Mouse (Mus musculus): ENCODE results near the gene Myo16. TPM values are rescaled to one million over a fixed set of nuclear protein-coding genes. Genes with fewer than 3 reads are reported as not detected.

The Myo16 gene
- polyA plus RNA-seq, 1 experiment = not detected

DNA sequence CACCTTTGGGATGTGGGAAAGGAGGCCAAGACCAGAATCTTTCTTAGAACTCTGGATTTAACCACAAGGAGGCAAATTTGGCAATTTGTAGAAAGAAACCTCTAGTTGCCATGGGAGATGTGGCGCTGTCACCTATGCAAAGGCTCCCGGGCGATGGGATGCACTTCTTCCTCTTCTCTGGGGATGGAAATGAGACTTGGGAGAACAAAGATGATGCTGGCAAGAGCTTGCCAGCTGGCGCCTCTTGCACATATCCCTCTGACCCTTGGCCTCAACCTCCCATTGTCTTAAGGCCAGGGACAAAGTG lies 681 bp downstream of the Myo16 start:
- no peaks in the 10 kb centered on the region for H3K4me1 ChIP-seq
- TF ChIP-seq FLI1 (IDR thresholded peaks at IDR 0.05; ENCODE audit: low read length) (no peak), GATA1 (IDR thresholded peaks at IDR 0.05; ENCODE audit: borderline replicate concordance, low read length) (no peak)
- no peak overlapping the region for H3K4me3 ChIP-seq (replicated peaks)
- peaks cover 22% of the 10 kb centered on the region for H3K27me3 ChIP-seq (replicated peaks)
- no peaks in the 10 kb centered on the region for H3K36me3 ChIP-seq (replicated peaks; ENCODE audit: low read length)
- peaks cover 11% of the 10 kb centered on the region for H3K9me3 ChIP-seq

- Histone ChIP-seq H3K4me3 (replicated peaks) (no peak overlapping the region), H3K9me3 (peaks cover 4% of the 10 kb centered on the region), H3K36me3 (replicated peaks; ENCODE audit: low read length) (no peaks in the 10 kb centered on the region), H3K4me1 (no peaks in the 10 kb centered on the region), H3K27me3 (replicated peaks) (peaks cover 22% of the 10 kb centered on the region)
- TF ChIP-seq FLI1 (IDR thresholded peaks at IDR 0.05; ENCODE audit: low read length) = no peak
- no peak for TF ChIP-seq GATA1 (IDR thresholded peaks at IDR 0.05; ENCODE audit: borderline replicate concordance, low read length)
Measured at GRCm38 (mm10) chr8:10155075-10155474, 1.4 kb downstream of the Myo16 start.

DNA sequence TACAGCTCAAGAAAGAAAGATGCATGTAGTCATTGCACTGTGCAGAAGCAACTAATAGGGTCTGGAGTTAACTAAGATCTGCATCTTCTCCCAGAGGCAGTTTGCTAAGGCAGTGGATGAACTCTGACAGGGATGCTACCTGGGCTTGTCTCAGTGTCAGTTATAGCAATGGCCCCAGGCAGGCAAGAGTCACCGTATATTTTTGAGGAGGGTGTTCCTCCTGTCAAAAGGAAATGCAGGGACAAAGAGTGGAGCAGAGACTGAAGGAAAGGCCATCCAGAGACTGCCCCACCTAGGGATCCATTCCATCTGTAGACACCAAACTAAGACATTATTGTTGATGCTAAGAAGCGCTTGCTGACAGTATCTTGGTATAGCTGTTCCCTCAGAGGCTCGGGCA lies 7.4 kb downstream of the Myo16 start:
- 0 out of 2 replicates have a peak, but pooled peaks cover 3% of the 10 kb centered on the region for H3K9me3 ChIP-seq
- H3K27me3 ChIP-seq (replicated peaks) = no peaks in the 10 kb centered on the region
- no peak overlapping the region for H3K4me3 ChIP-seq (replicated peaks)
- no peaks in the 10 kb centered on the region for H3K36me3 ChIP-seq (replicated peaks; ENCODE audit: low read length)
- TF ChIP-seq GATA1 (IDR thresholded peaks at IDR 0.05; ENCODE audit: borderline replicate concordance, low read length) (no peak), FLI1 (IDR thresholded peaks at IDR 0.05; ENCODE audit: low read length) (no peak)
- H3K4me1 ChIP-seq = no peaks in the 10 kb centered on the region

- Histone ChIP-seq H3K9me3 (no peaks in the 10 kb centered on the region), H3K27me3 (replicated peaks) (no peaks in the 10 kb centered on the region), H3K4me1 (no peaks in the 10 kb centered on the region), H3K36me3 (replicated peaks; ENCODE audit: low read length) (no peaks in the 10 kb centered on the region), H3K4me3 (replicated peaks) (no peak overlapping the region)
- TF ChIP-seq GATA1 (IDR thresholded peaks at IDR 0.05; ENCODE audit: borderline replicate concordance, low read length) (no peak), FLI1 (IDR thresholded peaks at IDR 0.05; ENCODE audit: low read length) (no peak)
Measured at GRCm38 (mm10) chr8:10164959-10165358, 11.2 kb downstream of the Myo16 start.

GRCm38 (mm10) chr8:10168326-10168725 lies 14.6 kb downstream of the Myo16 start:
- no peaks in the 10 kb centered on the region for H3K36me3 ChIP-seq (replicated peaks; ENCODE audit: low read length)
- no peaks in the 10 kb centered on the region for H3K9me3 ChIP-seq
- H3K27me3 ChIP-seq (replicated peaks) = no peaks in the 10 kb centered on the region
- no peak for TF ChIP-seq GATA1 (IDR thresholded peaks at IDR 0.05; ENCODE audit: borderline replicate concordance, low read length)
- TF ChIP-seq FLI1 (IDR thresholded peaks at IDR 0.05; ENCODE audit: low read length) = no peak
- no peak overlapping the region for H3K4me3 ChIP-seq (replicated peaks)
- no peaks in the 10 kb centered on the region for H3K4me1 ChIP-seq

GRCm38 (mm10) chr8:10169894-10170293 lies 16.2 kb downstream of the Myo16 start:
- no peaks in the 10 kb centered on the region for H3K36me3 ChIP-seq (replicated peaks; ENCODE audit: low read length)
- H3K4me3 ChIP-seq (replicated peaks) = no peak overlapping the region
- no peaks in the 10 kb centered on the region for H3K4me1 ChIP-seq
- TF ChIP-seq GATA1 (IDR thresholded peaks at IDR 0.05; ENCODE audit: borderline replicate concordance, low read length) = no peak
- TF ChIP-seq FLI1 (IDR thresholded peaks at IDR 0.05; ENCODE audit: low read length) = no peak
- H3K27me3 ChIP-seq (replicated peaks) = no peaks in the 10 kb centered on the region
- no peaks in the 10 kb centered on the region for H3K9me3 ChIP-seq

- H3K4me1 ChIP-seq = no peaks in the 10 kb centered on the region
- H3K36me3 ChIP-seq (replicated peaks; ENCODE audit: low read length) = no peaks in the 10 kb centered on the region
- no peaks in the 10 kb centered on the region for H3K27me3 ChIP-seq (replicated peaks)
- H3K9me3 ChIP-seq = no peaks in the 10 kb centered on the region
- TF ChIP-seq FLI1 (IDR thresholded peaks at IDR 0.05; ENCODE audit: low read length) (no peak), GATA1 (IDR thresholded peaks at IDR 0.05; ENCODE audit: borderline replicate concordance, low read length) (no peak)
- no peak overlapping the region for H3K4me3 ChIP-seq (replicated peaks)
Measured at GRCm38 (mm10) chr8:10171321-10171720, 17.6 kb downstream of the Myo16 start.

GRCm38 (mm10) chr8:10172278-10172677 lies 18.6 kb downstream of the Myo16 start:
- H3K4me3 ChIP-seq (replicated peaks) = no peak overlapping the region
- no peaks in the 10 kb centered on the region for H3K4me1 ChIP-seq
- H3K27me3 ChIP-seq (replicated peaks) = no peaks in the 10 kb centered on the region
- TF ChIP-seq FLI1 (IDR thresholded peaks at IDR 0.05; ENCODE audit: low read length) = no peak
- TF ChIP-seq GATA1 (IDR thresholded peaks at IDR 0.05; ENCODE audit: borderline replicate concordance, low read length) = no peak
- H3K9me3 ChIP-seq = no peaks in the 10 kb centered on the region
- no peaks in the 10 kb centered on the region for H3K36me3 ChIP-seq (replicated peaks; ENCODE audit: low read length)

DNA sequence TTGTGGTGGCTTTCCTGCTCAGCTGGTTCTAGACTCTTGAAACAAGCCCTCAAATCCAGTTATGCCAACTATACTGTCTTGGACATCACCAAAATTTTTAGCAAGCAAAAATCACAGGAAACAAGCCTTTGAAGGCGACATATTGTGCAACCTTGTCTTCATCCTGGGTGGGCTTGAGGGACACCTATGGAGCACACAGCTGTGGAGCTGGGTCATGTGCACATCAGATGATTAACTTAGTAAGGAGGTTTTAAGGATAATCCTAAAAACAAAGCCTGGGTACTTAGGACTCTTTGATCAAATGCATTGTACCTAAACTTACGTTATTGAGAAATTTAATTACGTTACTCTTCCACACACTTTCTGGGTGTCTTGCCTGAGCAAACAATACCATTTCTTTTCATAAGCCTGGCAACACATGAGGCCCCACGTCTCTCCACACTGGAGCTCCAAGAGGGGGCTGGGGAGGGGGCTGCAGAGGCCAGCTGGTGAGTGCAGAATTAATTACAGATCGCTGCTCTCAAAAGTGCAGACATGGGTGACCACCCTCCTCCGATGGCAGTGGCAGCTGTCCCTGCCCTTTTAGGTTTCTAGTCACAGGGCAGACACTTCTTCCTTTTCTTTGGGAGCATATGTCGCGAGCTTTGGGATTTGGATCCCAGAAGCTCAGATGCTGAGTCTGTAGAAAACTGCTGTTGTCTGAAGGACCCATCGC lies 19.5 kb downstream of the Myo16 start:
- Histone ChIP-seq H3K36me3 (replicated peaks; ENCODE audit: low read length) (no peaks in the 10 kb centered on the region), H3K4me3 (replicated peaks) (no peak overlapping the region), H3K9me3 (no peaks in the 10 kb centered on the region), H3K4me1 (no peaks in the 10 kb centered on the region), H3K27me3 (replicated peaks) (no peaks in the 10 kb centered on the region)
- no peak for TF ChIP-seq FLI1 (IDR thresholded peaks at IDR 0.05; ENCODE audit: low read length)
- TF ChIP-seq GATA1 (IDR thresholded peaks at IDR 0.05; ENCODE audit: borderline replicate concordance, low read length) = no peak

GRCm38 (mm10) chr8:10174201-10174840 lies 20.6 kb downstream of the Myo16 start:
- Histone ChIP-seq H3K4me3 (replicated peaks) (no peak overlapping the region), H3K4me1 (no peaks in the 10 kb centered on the region)

More at GRCm38 (mm10) chr8:10174201-10174840, 20.6 kb downstream of the Myo16 start:
- Histone ChIP-seq H3K27me3 (replicated peaks) (no peaks in the 10 kb centered on the region), H3K36me3 (replicated peaks; ENCODE audit: low read length) (no peaks in the 10 kb centered on the region), H3K9me3 (no peaks in the 10 kb centered on the region)
- TF ChIP-seq GATA1 (IDR thresholded peaks at IDR 0.05; ENCODE audit: borderline replicate concordance, low read length) (no peak), FLI1 (IDR thresholded peaks at IDR 0.05; ENCODE audit: low read length) (no peak)

Data from megakaryocyte, embryonic 14.5 days (primary cell).